Mouse (Mus musculus): ENCODE data around the gene Gm42688.

DNA sequence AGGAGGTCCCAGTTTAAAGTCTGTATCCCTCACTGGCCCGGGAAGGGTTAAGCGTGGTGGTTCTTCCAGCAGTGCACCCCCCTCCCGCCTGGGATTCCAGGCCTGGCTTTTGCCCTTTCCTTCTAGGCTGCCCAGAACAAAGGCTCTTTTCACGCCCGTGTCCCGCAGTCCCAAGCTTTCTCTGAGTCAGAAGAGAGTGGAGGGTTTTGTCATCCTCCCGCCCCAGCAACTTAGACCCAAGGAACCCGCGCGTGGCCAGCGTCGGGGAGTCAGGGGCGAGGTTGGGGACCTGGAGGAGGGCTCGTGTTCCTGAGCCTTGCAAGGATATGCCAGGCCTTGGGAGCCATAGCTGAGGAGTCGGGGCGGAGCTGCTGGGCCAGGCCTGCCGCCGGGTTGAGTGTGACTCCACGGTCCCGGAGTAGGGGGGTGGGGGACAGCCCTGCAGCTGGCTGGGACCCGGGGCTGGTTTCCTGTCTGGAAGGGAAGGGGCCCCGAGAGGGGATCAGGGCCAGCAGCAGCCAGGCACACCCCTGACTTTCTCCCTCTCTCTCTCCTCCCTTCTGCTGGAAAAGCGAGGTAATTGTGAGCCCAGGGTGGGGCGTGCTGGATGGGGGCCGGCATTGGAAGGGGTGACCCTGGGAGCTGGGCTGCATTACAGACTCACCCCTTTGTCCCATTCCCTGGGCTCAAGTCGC is 35.6 kb downstream of the Gm42688 start:
- TF ChIP-seq POLR2A (IDR thresholded peaks at IDR 0.05; ENCODE audit: insufficient read depth, low read depth, low read length) (0 out of 2 replicates have a peak, but pooled peaks have one; percentile 4), CTCF (IDR thresholded peaks at IDR 0.05; ENCODE audit: insufficient read depth, low read depth, low read length) (no peak)
